Mouse (Mus musculus) lung, embryonic 15.5 days (tissue): ENCODE measurements around the gene B830017H08Rik. TPM values are rescaled to one million over a fixed set of nuclear protein-coding genes. Genes with fewer than 3 reads are reported as not detected.

Experiments
- ATAC-seq: fragments of 200-750 bp; cut with Nextera tagmentation; 2 replicates; pipeline ENCODE4 v1.8.0; 2017; ENCODE audit warnings: moderate number of reproducible peaks, borderline replicate concordance; ENCODE audit not compliant: low FRiP score, low TSS enrichment; ENCODE audit errors: extremely low read depth
- H3K27ac ChIP-seq: fragments of 300-500 bp; sonication (generic); 2 replicates; pipeline ENCODE4 v1.5.1; 2015; ENCODE audit warnings: moderate library complexity, mild to moderate bottlenecking, inconsistent platforms
- H3K27me3 ChIP-seq: fragments of 300-500 bp; sonication (generic); 2 replicates; pipeline ENCODE4 v1.6.1; 2015; ENCODE audit warnings: inconsistent platforms
- H3K36me3 ChIP-seq: fragments of 300-500 bp; sonication (generic); 2 replicates; pipeline ENCODE4 v1.6.1; 2015; ENCODE audit warnings: inconsistent platforms
- H3K4me1 ChIP-seq: fragments of 300-500 bp; sonication (generic); 2 replicates; pipeline ENCODE4 v1.6.1; 2015; ENCODE audit warnings: inconsistent platforms
- H3K4me2 ChIP-seq: fragments of 300-500 bp; sonication (generic); 2 replicates; pipeline ENCODE4 v1.6.1; 2015; ENCODE audit warnings: inconsistent platforms, mild to moderate bottlenecking, moderate library complexity
- H3K4me3 ChIP-seq: fragments of 300-500 bp; sonication (generic); 2 replicates; pipeline ENCODE4 v1.5.1; 2015; ENCODE audit warnings: mild to moderate bottlenecking, inconsistent platforms
- H3K9ac ChIP-seq: fragments of 300-500 bp; sonication (generic); 2 replicates; pipeline ENCODE4 v1.6.1; 2015; ENCODE audit warnings: inconsistent platforms
- H3K9me3 ChIP-seq: fragments of 300-500 bp; sonication (generic); 2 replicates; pipeline ENCODE4 v1.6.1; 2016; ENCODE audit warnings: inconsistent platforms
- WGBS: fragments of 180-500 bp; shearing (Covaris S2); methylation state at CpG from one replicate; pipeline ENCODE4 v1.1.7; 2015; 5-methylcytosine and 5-hydroxymethylcytosine counted together
- polyA plus RNA-seq: library from polyadenylated mRNA; unstranded; fragments of >200 nt; fragmentation: Nextera tagmentation; extraction: Ambion mirVana; gene quantifications from 2 replicates; pipeline ENCODE4 v1.2.1, GENCODE M21; 2015

Gene B830017H08Rik
- polyA plus RNA-seq, 1 experiment from 2014 or later, result not detected

GRCm38 (mm10) chr16:17813173-17813572, 19.7 kb upstream of the B830017H08Rik start:
- ATAC-seq, result no peak
- Histone ChIP-seq H3K9ac (no peak overlapping the region), H3K9me3 (no peaks in the 10 kb centered on the region), H3K4me3 (no peak overlapping the region), H3K27ac (no peak overlapping the region), H3K4me1 (peaks cover 40% of the 10 kb centered on the region), H3K27me3 (peaks cover 19% of the 10 kb centered on the region), H3K4me2 (no peak overlapping the region), H3K36me3 (0 out of 2 replicates have a peak, but pooled peaks cover 4% of the 10 kb centered on the region)
- 36% methylated on average over 4 of the region's 4 CpGs for WGBS

DNA sequence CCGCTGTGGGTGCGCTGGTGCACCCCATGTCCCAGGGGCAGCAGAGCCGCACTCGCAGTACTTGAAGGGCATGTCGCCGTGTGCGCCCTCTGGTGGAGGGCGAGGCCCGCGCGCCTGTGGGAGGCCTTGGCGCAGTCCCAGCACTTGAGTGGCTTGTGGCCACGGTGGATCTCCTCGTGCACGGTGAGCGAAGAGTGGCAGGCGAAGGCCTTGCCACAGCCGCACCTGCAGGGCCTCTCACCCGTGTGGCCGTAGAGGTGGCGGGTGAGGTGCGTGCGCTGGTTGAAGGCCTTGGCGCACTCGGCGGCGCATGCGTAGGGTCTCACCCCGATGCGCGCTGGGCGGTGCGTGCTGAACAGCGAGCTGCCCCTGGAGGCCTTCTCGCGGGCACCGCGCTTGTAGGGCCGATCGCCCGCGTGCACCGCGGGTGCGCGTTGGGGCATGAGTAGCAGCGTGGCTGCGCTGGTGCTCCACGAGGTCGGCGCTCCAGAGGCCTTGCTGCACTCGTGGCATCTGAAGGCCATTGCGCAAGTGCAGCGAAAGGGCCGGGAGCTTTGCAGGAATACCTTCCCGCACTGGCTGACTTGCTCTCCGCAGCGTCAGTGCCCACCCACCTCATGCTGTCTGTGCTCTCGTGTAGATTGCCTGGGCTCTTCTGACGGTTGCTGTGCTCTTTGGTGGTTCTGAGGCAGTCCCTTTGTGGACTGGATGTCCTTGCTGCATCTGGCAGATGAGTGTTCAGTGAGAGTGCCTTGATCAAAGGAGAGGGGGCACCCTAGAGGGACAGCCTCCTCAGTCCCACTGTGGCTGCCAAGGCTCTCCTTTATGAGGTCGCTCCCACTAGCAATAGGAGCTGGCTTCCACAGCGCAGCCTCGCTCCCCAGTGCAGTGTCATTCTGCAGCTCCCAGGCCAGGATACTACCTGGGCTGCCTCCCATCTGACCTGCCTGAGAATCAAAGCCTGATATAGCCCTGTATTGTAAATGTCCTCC, 17.2 kb upstream of the B830017H08Rik start:
- H3K27ac ChIP-seq, result no peak overlapping the region
- peak overlapping the region; percentile 87 for H3K4me2 ChIP-seq
- peak; percentile 81 for ATAC-seq
- 2% methylated on average over 62 of the region's 63 CpGs for WGBS
- H3K27me3 ChIP-seq, result peaks cover 15% of the 10 kb centered on the region
- peaks cover 18% of the 10 kb centered on the region for H3K4me1 ChIP-seq
- H3K9ac ChIP-seq, result peak overlapping the region; percentile 57
- peak overlapping the region; percentile 52 for H3K4me3 ChIP-seq
- no peaks in the 10 kb centered on the region for H3K9me3 ChIP-seq
- no peaks in the 10 kb centered on the region for H3K36me3 ChIP-seq

DNA sequence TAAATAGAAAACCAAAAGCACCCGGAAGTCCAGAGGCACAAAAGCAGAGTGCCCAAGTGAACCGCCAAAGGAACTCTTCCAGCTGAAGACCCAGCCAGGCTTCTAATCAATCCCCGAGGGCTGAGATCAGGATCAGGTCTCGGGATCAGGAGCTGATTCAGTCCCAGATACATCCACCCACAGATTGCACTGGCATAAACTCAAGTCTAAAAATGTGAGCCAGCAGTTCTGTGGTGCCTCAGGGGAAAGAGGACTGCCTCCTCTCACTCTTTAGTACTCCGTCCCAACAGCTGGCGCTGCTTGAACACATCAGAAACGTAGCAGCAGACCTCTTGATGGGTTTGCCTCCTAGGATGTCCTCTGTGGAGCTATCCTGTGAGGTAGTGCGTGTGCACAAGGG, 16.4 kb upstream of the B830017H08Rik start:
- Histone ChIP-seq H3K27me3 (peaks cover 19% of the 10 kb centered on the region), H3K4me2 (no peak overlapping the region), H3K36me3 (no peaks in the 10 kb centered on the region), H3K27ac (no peak overlapping the region), H3K9me3 (no peaks in the 10 kb centered on the region), H3K4me3 (no peak overlapping the region), H3K4me1 (peaks cover 17% of the 10 kb centered on the region), H3K9ac (no peak overlapping the region)
- 80% methylated on average over 8 of the region's 8 CpGs for WGBS
- no peak for ATAC-seq

- H3K9ac ChIP-seq, result no peak overlapping the region
- 67% methylated on average over 2 of the region's 2 CpGs for WGBS
- H3K27me3 ChIP-seq, result peaks cover 31% of the 10 kb centered on the region
Measured at GRCm38 (mm10) chr16:17826500-17826899, 6.4 kb upstream of the B830017H08Rik start.

DNA sequence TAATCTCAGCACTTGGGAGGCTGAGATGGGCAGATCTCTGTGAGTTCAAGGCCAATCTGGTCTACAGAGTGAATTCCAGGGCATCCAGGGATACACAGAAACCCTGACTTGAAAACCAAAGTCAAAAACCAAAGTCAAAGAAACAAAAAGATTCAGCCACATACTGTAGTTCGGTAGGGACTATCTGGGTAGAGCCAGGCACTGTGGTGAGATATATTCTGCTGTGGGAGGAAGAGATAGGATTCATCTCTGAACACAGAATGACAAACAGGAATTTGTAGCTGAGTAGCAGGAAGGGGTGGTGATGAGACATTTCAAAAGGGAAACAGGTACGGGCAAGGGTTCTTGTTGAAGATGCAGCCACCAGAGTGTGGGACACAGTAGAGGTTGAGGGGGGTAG, 4.7 kb upstream of the B830017H08Rik start:
- no peak overlapping the region for H3K9ac ChIP-seq
- WGBS, result 83% methylated on average over 2 of the region's 2 CpGs
- no peak overlapping the region for H3K27ac ChIP-seq
- H3K4me1 ChIP-seq, result peaks cover 5% of the 10 kb centered on the region; the same call in 1 of the 2 replicates
- peaks cover 42% of the 10 kb centered on the region for H3K27me3 ChIP-seq
- no peaks in the 10 kb centered on the region for H3K36me3 ChIP-seq
- no peak overlapping the region for H3K4me2 ChIP-seq
- no peaks in the 10 kb centered on the region for H3K9me3 ChIP-seq
- H3K4me3 ChIP-seq, result no peak overlapping the region
- no peak for ATAC-seq

More at GRCm38 (mm10) chr16:17826500-17826899, 6.4 kb upstream of the B830017H08Rik start:
- Histone ChIP-seq H3K9me3 (no peaks in the 10 kb centered on the region), H3K4me1 (no peaks in the 10 kb centered on the region), H3K4me2 (no peak overlapping the region), H3K36me3 (no peaks in the 10 kb centered on the region), H3K4me3 (no peak overlapping the region), H3K27ac (no peak overlapping the region)
- ATAC-seq, result no peak

- Histone ChIP-seq H3K27me3 (peaks cover 49% of the 10 kb centered on the region), H3K9me3 (no peaks in the 10 kb centered on the region), H3K4me2 (no peak overlapping the region), H3K36me3 (no peaks in the 10 kb centered on the region), H3K27ac (no peak overlapping the region), H3K4me1 (peaks cover 8% of the 10 kb centered on the region; the same call in 1 of the 2 replicates), H3K9ac (no peak overlapping the region), H3K4me3 (no peak overlapping the region)
- 68% methylated on average over 3 of the region's 3 CpGs for WGBS
- ATAC-seq, result no peak
Measured at GRCm38 (mm10) chr16:17828867-17829266, 4.1 kb upstream of the B830017H08Rik start.

- Histone ChIP-seq H3K9me3 (no peaks in the 10 kb centered on the region), H3K36me3 (no peaks in the 10 kb centered on the region), H3K4me3 (no peak overlapping the region), H3K4me1 (peaks cover 14% of the 10 kb centered on the region; the same call in 1 of the 2 replicates), H3K9ac (no peak overlapping the region), H3K4me2 (no peak overlapping the region), H3K27ac (no peak overlapping the region), H3K27me3 (peaks cover 66% of the 10 kb centered on the region)
- WGBS, result 67% methylated on average over 10 of the region's 10 CpGs
- no peak for ATAC-seq
Measured at GRCm38 (mm10) chr16:17830385-17831178, 2.3 kb upstream of the B830017H08Rik start.

- Histone ChIP-seq H3K9ac (no peak overlapping the region), H3K9me3 (no peaks in the 10 kb centered on the region), H3K4me1 (peaks cover 14% of the 10 kb centered on the region; the same call in 1 of the 2 replicates), H3K27ac (no peak overlapping the region), H3K36me3 (no peaks in the 10 kb centered on the region), H3K27me3 (peaks cover 78% of the 10 kb centered on the region), H3K4me3 (no peak overlapping the region), H3K4me2 (no peak overlapping the region)
- 16% methylated on average over 11 of the region's 11 CpGs for WGBS
- ATAC-seq, result no peak
Measured at GRCm38 (mm10) chr16:17831781-17832180, 1.1 kb upstream of the B830017H08Rik start.

GRCm38 (mm10) chr16:17833321-17833680, 380 bp downstream of the B830017H08Rik start:
- Histone ChIP-seq H3K4me1 (peaks cover 14% of the 10 kb centered on the region; the same call in 1 of the 2 replicates), H3K9me3 (no peaks in the 10 kb centered on the region), H3K9ac (peak overlapping the region; percentile 25), H3K27ac (no peak overlapping the region), H3K36me3 (no peaks in the 10 kb centered on the region), H3K4me2 (peak overlapping the region; percentile 97), H3K27me3 (peaks cover 87% of the 10 kb centered on the region), H3K4me3 (peak overlapping the region; percentile 56)
- peak; percentile 45; the same call in 1 of the 2 replicates for ATAC-seq
- 0% methylated on average over 37 of the region's 37 CpGs for WGBS

- ATAC-seq, result no peak
- peak overlapping the region; percentile 25 for H3K9ac ChIP-seq
- under 1% methylated on average over 70 of the region's 103 CpGs for WGBS
Measured at GRCm38 (mm10) chr16:17833681-17834399, 919 bp downstream of the B830017H08Rik start.

DNA sequence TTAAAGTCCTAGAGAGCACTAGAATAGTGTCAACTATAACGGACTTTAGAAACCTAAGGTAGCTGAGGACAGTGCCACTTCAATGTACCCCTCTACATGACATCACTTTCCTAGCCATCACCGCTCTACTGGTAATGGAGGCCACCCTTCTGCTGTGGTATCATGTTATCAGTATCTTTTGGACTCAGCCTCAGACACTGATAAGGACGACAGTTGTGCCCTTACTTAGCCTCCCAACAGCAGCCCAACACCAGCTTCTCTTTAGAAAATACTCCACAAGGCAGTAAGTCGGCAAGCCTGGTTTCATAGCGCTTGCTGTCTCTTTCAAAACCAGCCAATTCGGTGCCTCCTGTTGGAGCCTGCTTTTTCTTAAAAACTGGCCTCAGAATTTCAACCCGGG, 1.6 kb downstream of the B830017H08Rik start:
- Histone ChIP-seq H3K9ac (no peak overlapping the region), H3K27me3 (peaks cover 77% of the 10 kb centered on the region), H3K27ac (no peak overlapping the region), H3K9me3 (no peaks in the 10 kb centered on the region), H3K4me1 (peaks cover 14% of the 10 kb centered on the region; the same call in 1 of the 2 replicates), H3K4me3 (peak overlapping the region; percentile 56), H3K4me2 (peak overlapping the region; percentile 97), H3K36me3 (no peaks in the 10 kb centered on the region)
- no peak for ATAC-seq
- WGBS, result 43% methylated on average over 7 of the region's 7 CpGs

More at GRCm38 (mm10) chr16:17833681-17834399, 919 bp downstream of the B830017H08Rik start:
- peaks cover 84% of the 10 kb centered on the region for H3K27me3 ChIP-seq
- no peaks in the 10 kb centered on the region for H3K36me3 ChIP-seq
- no peak overlapping the region for H3K27ac ChIP-seq
- no peaks in the 10 kb centered on the region for H3K9me3 ChIP-seq
- H3K4me2 ChIP-seq, result peak overlapping the region; percentile 97
- H3K4me3 ChIP-seq, result peak overlapping the region; percentile 56
- H3K4me1 ChIP-seq, result peaks cover 14% of the 10 kb centered on the region; the same call in 1 of the 2 replicates
